Mouse (Mus musculus): ENCODE data around the gene 7530416G11Rik. TPM values are rescaled to one million over a fixed set of nuclear protein-coding genes. Genes with fewer than 3 reads are reported as not detected.

7530416G11Rik gene
- polyA plus RNA-seq, 1 experiment from 2014 or later: not detected

GRCm38 (mm10) chr15:85457838-85458237 lies 45.2 kb downstream of the 7530416G11Rik start:
- H3K9ac ChIP-seq: no peak overlapping the region
- H3K4me1 ChIP-seq: peaks cover 14% of the 10 kb centered on the region; the same call in 1 of the 2 replicates
- no peaks in the 10 kb centered on the region for H3K27me3 ChIP-seq
- no peak overlapping the region for H3K27ac ChIP-seq
- H3K4me3 ChIP-seq: no peak overlapping the region
- 82% methylated on average over 8 of the region's 8 CpGs for WGBS
- H3K4me2 ChIP-seq: no peak overlapping the region
- no peaks in the 10 kb centered on the region for H3K9me3 ChIP-seq
- no peak for ATAC-seq (ENCODE audit: insufficient number of reproducible peaks, insufficient read depth, low FRiP score, low TSS enrichment, low read depth)
- H3K36me3 ChIP-seq: peaks cover 60% of the 10 kb centered on the region

- Histone ChIP-seq H3K4me2 (no peak overlapping the region), H3K27me3 (no peaks in the 10 kb centered on the region), H3K9me3 (no peaks in the 10 kb centered on the region), H3K4me1 (peaks cover 14% of the 10 kb centered on the region; the same call in 1 of the 2 replicates), H3K27ac (no peak overlapping the region), H3K9ac (no peak overlapping the region), H3K4me3 (no peak overlapping the region), H3K36me3 (peaks cover 54% of the 10 kb centered on the region)
- WGBS: 77% methylated on average over 8 of the region's 8 CpGs
- ATAC-seq (ENCODE audit: insufficient number of reproducible peaks, insufficient read depth, low FRiP score, low TSS enrichment, low read depth): no peak
Measured at GRCm38 (mm10) chr15:85456891-85457290, 46.1 kb downstream of the 7530416G11Rik start.

- Histone ChIP-seq H3K4me2 (no peak overlapping the region), H3K27me3 (no peaks in the 10 kb centered on the region), H3K27ac (no peak overlapping the region), H3K4me1 (no peaks in the 10 kb centered on the region), H3K9me3 (no peaks in the 10 kb centered on the region), H3K4me3 (no peak overlapping the region), H3K9ac (no peak overlapping the region), H3K36me3 (peaks cover 57% of the 10 kb centered on the region)
- 83% methylated on average over 3 of the region's 3 CpGs for WGBS
- ATAC-seq (ENCODE audit: insufficient number of reproducible peaks, insufficient read depth, low FRiP score, low TSS enrichment, low read depth): no peak
Measured at GRCm38 (mm10) chr15:85446652-85447051, 56.4 kb downstream of the 7530416G11Rik start.

Other genes with a start within 250 kb of the 7530416G11Rik start
- 336 and 343 TPM in 2 replicates for gene Atxn10, start 167.0 kb downstream of the 7530416G11Rik start, polyA plus RNA-seq (2015; fragmentation: Nextera tagmentation; extraction: Ambion mirVana)
- 35.0 and 44.9 TPM in 2 replicates for gene Wnt7b, start 79.2 kb upstream of the 7530416G11Rik start, polyA plus RNA-seq (2015; fragmentation: Nextera tagmentation; extraction: Ambion mirVana)
- gene Ppara, start 231.8 kb upstream of the 7530416G11Rik start, polyA plus RNA-seq (2015; fragmentation: Nextera tagmentation; extraction: Ambion mirVana): 2.8 and 3.3 TPM in 2 replicates

Data from embryonic facial prominence, embryonic 13.5 days (tissue).